Mouse (Mus musculus): ENCODE measurements around the gene Sipa1l1. TPM values are rescaled to one million over a fixed set of nuclear protein-coding genes. Genes with fewer than 3 reads are reported as not detected.

Gene Sipa1l1
- polyA plus RNA-seq, 1 experiment from 2014 or later: 11.3 TPM

- WGBS (ENCODE audit: missing documents): 94% methylated on average over 7 of the region's 7 CpGs
- no peaks in the 10 kb centered on the region for H3K79me2 ChIP-seq (ENCODE audit: inconsistent target)
- no peak overlapping the region for H3K27ac ChIP-seq
- H3K4me3 ChIP-seq (ENCODE audit: inconsistent target): no peak overlapping the region
- no peaks in the 10 kb centered on the region for H3K36me3 ChIP-seq (ENCODE audit: inconsistent target)
These were observed 94.3 kb downstream of the Sipa1l1 start for GRCm38 (mm10) chr12:82263443-82263842.

- no peaks in the 10 kb centered on the region for H3K79me2 ChIP-seq (ENCODE audit: inconsistent target)
- 94% methylated on average over 5 of the region's 5 CpGs for WGBS (ENCODE audit: missing documents)
- no peak overlapping the region for H3K27ac ChIP-seq
- H3K36me3 ChIP-seq (ENCODE audit: inconsistent target): no peaks in the 10 kb centered on the region
- no peak overlapping the region for H3K4me3 ChIP-seq (ENCODE audit: inconsistent target)
These were observed 95.1 kb downstream of the Sipa1l1 start for GRCm38 (mm10) chr12:82264083-82264851.

- 77% methylated on average over 9 of the region's 9 CpGs for WGBS (ENCODE audit: missing documents)
- Histone ChIP-seq H3K79me2 (ENCODE audit: inconsistent target) (no peaks in the 10 kb centered on the region), H3K27ac (no peak overlapping the region), H3K36me3 (ENCODE audit: inconsistent target) (no peaks in the 10 kb centered on the region), H3K4me3 (ENCODE audit: inconsistent target) (no peak overlapping the region)
These were observed 96.5 kb downstream of the Sipa1l1 start for GRCm38 (mm10) chr12:82265335-82266274.

- WGBS (ENCODE audit: missing documents): 94% methylated on average over 3 of the region's 3 CpGs
- Histone ChIP-seq H3K27ac (no peak overlapping the region), H3K79me2 (ENCODE audit: inconsistent target) (no peaks in the 10 kb centered on the region), H3K36me3 (ENCODE audit: inconsistent target) (no peaks in the 10 kb centered on the region), H3K4me3 (ENCODE audit: inconsistent target) (no peak overlapping the region)
These were observed 102.3 kb downstream of the Sipa1l1 start for GRCm38 (mm10) chr12:82271447-82271846.

GRCm38 (mm10) chr12:82273503-82273902, 104.4 kb downstream of the Sipa1l1 start:
- H3K4me3 ChIP-seq (ENCODE audit: inconsistent target): no peak overlapping the region
- no peak overlapping the region for H3K27ac ChIP-seq
- no peaks in the 10 kb centered on the region for H3K79me2 ChIP-seq (ENCODE audit: inconsistent target)
- no peaks in the 10 kb centered on the region for H3K36me3 ChIP-seq (ENCODE audit: inconsistent target)
- WGBS (ENCODE audit: missing documents): 87% methylated on average over 3 of the region's 3 CpGs

- 86% methylated on average over 5 of the region's 5 CpGs for WGBS (ENCODE audit: missing documents)
- no peak overlapping the region for H3K4me3 ChIP-seq (ENCODE audit: inconsistent target)
- no peaks in the 10 kb centered on the region for H3K79me2 ChIP-seq (ENCODE audit: inconsistent target)
- no peak overlapping the region for H3K27ac ChIP-seq
- H3K36me3 ChIP-seq (ENCODE audit: inconsistent target): no peaks in the 10 kb centered on the region
These were observed 105.5 kb downstream of the Sipa1l1 start for GRCm38 (mm10) chr12:82274576-82274975.

GRCm38 (mm10) chr12:82275767-82276166, 106.6 kb downstream of the Sipa1l1 start:
- 28% methylated on average over 5 of the region's 5 CpGs for WGBS (ENCODE audit: missing documents)
- no peak overlapping the region for H3K4me3 ChIP-seq (ENCODE audit: inconsistent target)
- H3K79me2 ChIP-seq (ENCODE audit: inconsistent target): no peaks in the 10 kb centered on the region
- no peaks in the 10 kb centered on the region for H3K36me3 ChIP-seq (ENCODE audit: inconsistent target)
- H3K27ac ChIP-seq: no peak overlapping the region

- H3K27ac ChIP-seq: no peak overlapping the region
- H3K79me2 ChIP-seq (ENCODE audit: inconsistent target): no peaks in the 10 kb centered on the region
- H3K4me3 ChIP-seq (ENCODE audit: inconsistent target): no peak overlapping the region
- H3K36me3 ChIP-seq (ENCODE audit: inconsistent target): no peaks in the 10 kb centered on the region
- WGBS (ENCODE audit: missing documents): 94% methylated on average over 1 of the region's 1 CpGs
These were observed 107.5 kb downstream of the Sipa1l1 start for GRCm38 (mm10) chr12:82276591-82276990.

- no peak overlapping the region for H3K27ac ChIP-seq
- no peaks in the 10 kb centered on the region for H3K79me2 ChIP-seq (ENCODE audit: inconsistent target)
- no peak overlapping the region for H3K4me3 ChIP-seq (ENCODE audit: inconsistent target)
- H3K36me3 ChIP-seq (ENCODE audit: inconsistent target): no peaks in the 10 kb centered on the region
- WGBS (ENCODE audit: missing documents): 43% methylated on average over 5 of the region's 5 CpGs
These were observed 115.5 kb downstream of the Sipa1l1 start for GRCm38 (mm10) chr12:82284617-82285016.

- no peaks in the 10 kb centered on the region for H3K36me3 ChIP-seq (ENCODE audit: inconsistent target)
- no peaks in the 10 kb centered on the region for H3K79me2 ChIP-seq (ENCODE audit: inconsistent target)
- 94% methylated on average over 2 of the region's 2 CpGs for WGBS (ENCODE audit: missing documents)
- no peak overlapping the region for H3K4me3 ChIP-seq (ENCODE audit: inconsistent target)
- H3K27ac ChIP-seq: no peak overlapping the region
These were observed 115.9 kb downstream of the Sipa1l1 start for GRCm38 (mm10) chr12:82285018-82285417.

- Histone ChIP-seq H3K36me3 (ENCODE audit: inconsistent target) (no peaks in the 10 kb centered on the region), H3K79me2 (ENCODE audit: inconsistent target) (no peaks in the 10 kb centered on the region), H3K4me3 (ENCODE audit: inconsistent target) (no peak overlapping the region), H3K27ac (no peak overlapping the region)
- 89% methylated on average over 6 of the region's 6 CpGs for WGBS (ENCODE audit: missing documents)
These were observed 116.9 kb downstream of the Sipa1l1 start for GRCm38 (mm10) chr12:82286068-82286467.

- Histone ChIP-seq H3K36me3 (ENCODE audit: inconsistent target) (no peaks in the 10 kb centered on the region), H3K27ac (no peak overlapping the region), H3K79me2 (ENCODE audit: inconsistent target) (no peaks in the 10 kb centered on the region), H3K4me3 (ENCODE audit: inconsistent target) (no peak overlapping the region)
- 88% methylated on average over 5 of the region's 5 CpGs for WGBS (ENCODE audit: missing documents)
These were observed 117.7 kb downstream of the Sipa1l1 start for GRCm38 (mm10) chr12:82286804-82287203.

- 97% methylated on average over 7 of the region's 7 CpGs for WGBS (ENCODE audit: missing documents)
- Histone ChIP-seq H3K79me2 (ENCODE audit: inconsistent target) (no peaks in the 10 kb centered on the region), H3K36me3 (ENCODE audit: inconsistent target) (no peaks in the 10 kb centered on the region), H3K4me3 (ENCODE audit: inconsistent target) (no peak overlapping the region), H3K27ac (no peak overlapping the region)
These were observed 124.6 kb downstream of the Sipa1l1 start for GRCm38 (mm10) chr12:82293545-82294247.
